Mouse (Mus musculus) hindbrain, embryonic 10.5 days (tissue): ENCODE data around the gene Urb1. TPM values are rescaled to one million over a fixed set of nuclear protein-coding genes. Genes with fewer than 3 reads are reported as not detected.

Experiments
- DNase-seq: peaks from one replicate; pipeline ENCODE4 v3.0.0-alpha.2; 2017; ENCODE audit warnings: low spot score
- H3K27ac ChIP-seq: fragments of 300-500 bp; sonication (generic); 2 replicates; pipeline ENCODE4 v1.5.1; 2016; ENCODE audit warnings: mild to moderate bottlenecking, moderate library complexity
- H3K27me3 ChIP-seq: fragments of 300-500 bp; sonication (generic); 2 replicates; pipeline ENCODE4 v1.6.1; 2016; ENCODE audit warnings: mild to moderate bottlenecking; ENCODE audit not compliant: poor library complexity, insufficient read depth, severe bottlenecking
- H3K36me3 ChIP-seq: fragments of 300-500 bp; sonication (generic); 2 replicates; pipeline ENCODE4 v1.6.1; 2016; ENCODE audit warnings: mild to moderate bottlenecking, moderate library complexity
- H3K4me1 ChIP-seq: fragments of 300-500 bp; sonication (generic); replicated peaks from 2 replicates; pipeline ENCODE4 v1.6.1; 2016; ENCODE audit warnings: mild to moderate bottlenecking
- H3K4me3 ChIP-seq: fragments of 300-500 bp; sonication (generic); 2 replicates; pipeline ENCODE4 v1.5.1; 2016; ENCODE audit warnings: mild to moderate bottlenecking, moderate library complexity
- H3K9me3 ChIP-seq: fragments of 300-500 bp; sonication (generic); 2 replicates; pipeline ENCODE4 v1.6.1; 2016; ENCODE audit warnings: mild to moderate bottlenecking, moderate library complexity
- WGBS: fragments of 180-500 bp; shearing (Covaris S2); methylation state at CpG from one replicate; pipeline ENCODE4 v1.1.7; 2016; 5-methylcytosine and 5-hydroxymethylcytosine counted together
- polyA plus RNA-seq: library from polyadenylated mRNA; unstranded; fragments of >200 nt; fragmentation: Nextera tagmentation; extraction: Ambion mirVana; gene quantifications from 2 replicates; pipeline ENCODE4 v1.2.1, GENCODE M21; 2016

Gene Urb1
- polyA plus RNA-seq, 1 experiment from 2014 or later: 10.2 TPM

- Histone ChIP-seq H3K27me3 (no peaks in the 10 kb centered on the region), H3K9me3 (no peaks in the 10 kb centered on the region), H3K27ac (no peak overlapping the region), H3K36me3 (no peaks in the 10 kb centered on the region), H3K4me1 (peaks cover 25% of the 10 kb centered on the region; the same call in 1 of the 2 replicates), H3K4me3 (no peak overlapping the region)
- WGBS: 94% methylated on average over 2 of the region's 2 CpGs
- DNase-seq: no peak
These were observed 108.7 kb downstream of the Urb1 start for GRCm38 (mm10) chr16:90701541-90701940.

Other genes with a start within 250 kb of the Urb1 start
- gene Mis18a, start 83.0 kb downstream of the Urb1 start, polyA plus RNA-seq: 81.0 and 96.2 TPM in 2 replicates
- gene Mrap, start 72.2 kb downstream of the Urb1 start, polyA plus RNA-seq: 1.9 and 3.0 TPM in 2 replicates
- gene Eva1c, start 16.3 kb upstream of the Urb1 start, polyA plus RNA-seq: 0.75 and 1.0 TPM in 2 replicates
- gene Cfap298, start 124.7 kb upstream of the Urb1 start, polyA plus RNA-seq: 62.4 and 69.3 TPM in 2 replicates
- gene Synj1, start 200.9 kb upstream of the Urb1 start, polyA plus RNA-seq: 14.2 and 19.3 TPM in 2 replicates
- 54.4 and 58.3 TPM in 2 replicates for gene Paxbp1, start 234.1 kb upstream of the Urb1 start, polyA plus RNA-seq